In the genomic region with DNA sequence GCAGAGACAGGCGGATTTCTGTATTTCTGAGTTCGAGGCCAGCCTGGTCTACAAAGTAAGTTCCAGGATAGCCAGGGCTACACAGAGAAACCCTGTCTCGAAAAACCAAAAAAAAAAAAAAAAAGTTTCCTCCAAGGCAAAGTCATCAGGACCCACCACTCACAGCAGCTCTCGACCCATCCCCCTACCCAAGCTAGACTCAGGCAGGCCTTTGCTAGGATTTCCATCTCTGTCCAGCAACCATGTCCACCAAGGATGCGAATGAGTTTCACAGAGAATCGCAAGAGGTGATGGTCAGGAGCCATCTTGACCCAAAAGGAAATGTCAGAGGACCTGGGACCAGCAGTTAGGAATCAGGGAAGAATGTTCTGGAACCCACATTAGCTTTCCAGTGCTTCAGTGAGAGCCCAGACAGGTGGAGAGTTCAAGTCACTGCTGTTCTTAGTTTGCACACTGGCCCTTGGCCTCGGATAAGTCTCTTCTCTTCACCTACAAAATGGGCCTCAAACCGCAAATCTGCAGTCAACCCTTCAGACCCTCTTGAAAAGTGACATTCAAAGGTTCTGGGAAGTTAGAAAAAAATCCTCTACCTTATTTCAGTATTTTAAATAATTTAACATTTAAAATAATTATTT, we compare ENCODE assay signal across 30 mouse cellular contexts.
"Had no signal": no experiment of that assay in that cellular context is flagged by ENCODE, and none has a peak within 500 bp of the region (broad histone marks: within the 10 kb centered on the region; RNA-seq: fewer than 3 reads in every experiment).

No protein-coding gene starts in this region.

- H3K4me2 ChIP-seq: limb, embryonic 12.5 days; limb, embryonic 13.5 days; limb, embryonic 15.5 days; liver, embryonic 11.5 days; liver, embryonic 12.5 days; liver, embryonic 13.5 days; liver, embryonic 15.5 days; lung, embryonic 14.5 days; lung, embryonic 15.5 days; midbrain, embryonic 11.5 days; midbrain, embryonic 12.5 days; midbrain, embryonic 13.5 days; midbrain, embryonic 15.5 days had no signal

- H3K4me3 ChIP-seq: left cerebral cortex, adult 2 months; limb, embryonic 10.5 days; limb, embryonic 12.5 days; limb, embryonic 13.5 days; limb, embryonic 15.5 days; liver, embryonic 12.5 days; liver, embryonic 13.5 days; liver, embryonic 15.5 days; lung, embryonic 15.5 days; megakaryocyte, embryonic 14.5 days; midbrain, embryonic 10.5 days; midbrain, embryonic 12.5 days; midbrain, embryonic 13.5 days; midbrain, embryonic 15.5 days; myocyte had no signal

- H3K36me3 ChIP-seq: limb, embryonic 10.5 days; limb, embryonic 12.5 days; limb, embryonic 13.5 days; limb, embryonic 15.5 days; liver, embryonic 12.5 days; liver, embryonic 13.5 days; liver, embryonic 15.5 days; lung, embryonic 15.5 days; midbrain, embryonic 10.5 days; midbrain, embryonic 12.5 days; midbrain, embryonic 13.5 days; midbrain, embryonic 15.5 days had no signal

- H3K27ac ChIP-seq: left cerebral cortex, adult 2 months; limb, embryonic 10.5 days; limb, embryonic 12.5 days; limb, embryonic 13.5 days; limb, embryonic 15.5 days; liver, embryonic 12.5 days; liver, embryonic 13.5 days; liver, embryonic 14.5 days; liver, embryonic 15.5 days; lung, embryonic 15.5 days; macrophage; midbrain, embryonic 10.5 days; midbrain, embryonic 12.5 days; midbrain, embryonic 13.5 days; midbrain, embryonic 15.5 days had no signal

- DNase-seq: left cerebral cortex, postnatal 4 days; liver; liver, embryonic 13.5 days; liver, postnatal 0 days; lung, adult 18-20 months; lung, adult 2 months; lung, embryonic 14.5 days; lung, postnatal 10 days; lung, postnatal 14 days; lung, postnatal 36 days; lung, postnatal 4 days; midbrain, embryonic 14.5 days had no signal

- H3K4me1 ChIP-seq: limb, embryonic 10.5 days; limb, embryonic 12.5 days; limb, embryonic 13.5 days; limb, embryonic 15.5 days; liver, embryonic 12.5 days; liver, embryonic 13.5 days; liver, embryonic 15.5 days; lung, embryonic 15.5 days; midbrain, embryonic 10.5 days; midbrain, embryonic 12.5 days; midbrain, embryonic 13.5 days; midbrain, embryonic 15.5 days had no signal

- H3K27me3 ChIP-seq: limb, embryonic 12.5 days; limb, embryonic 13.5 days; limb, embryonic 15.5 days; liver, embryonic 12.5 days; liver, embryonic 13.5 days; lung, embryonic 15.5 days; midbrain, embryonic 12.5 days; midbrain, embryonic 13.5 days; midbrain, embryonic 15.5 days had no signal

- H3K9ac ChIP-seq: limb, embryonic 12.5 days; limb, embryonic 13.5 days; limb, embryonic 15.5 days; liver, embryonic 12.5 days; liver, embryonic 13.5 days; liver, embryonic 14.5 days; liver, embryonic 15.5 days; liver, postnatal 0 days; lung, embryonic 14.5 days; lung, embryonic 15.5 days; midbrain, embryonic 12.5 days; midbrain, embryonic 13.5 days; midbrain, embryonic 15.5 days had no signal

- H3K9me3 ChIP-seq: limb, embryonic 10.5 days; limb, embryonic 12.5 days; limb, embryonic 13.5 days; limb, embryonic 15.5 days; liver, embryonic 12.5 days; liver, embryonic 13.5 days; liver, embryonic 15.5 days; lung, embryonic 15.5 days; megakaryocyte, embryonic 14.5 days; midbrain, embryonic 10.5 days; midbrain, embryonic 12.5 days; midbrain, embryonic 13.5 days; midbrain, embryonic 15.5 days had no signal
